Mouse (Mus musculus) cortical plate, adult 2 months (tissue): ENCODE results near the gene Prss23. TPM values are rescaled to one million over a fixed set of nuclear protein-coding genes. Genes with fewer than 3 reads are reported as not detected.

Experiments used
- H3K27ac ChIP-seq: fragments of 200-500 bp; 2 replicates; pipeline ENCODE4 v1.5.1; 2012; ENCODE audit warnings: low read length, control low read depth, inconsistent platforms; ENCODE audit not compliant: insufficient read depth
- H3K4me1 ChIP-seq: fragments of 200-500 bp; 2 replicates; pipeline ENCODE4 v1.6.1; 2011; ENCODE audit warnings: low read length; ENCODE audit not compliant: control insufficient read depth, insufficient read depth
- H3K4me3 ChIP-seq: fragments of 200-500 bp; 2 replicates; pipeline ENCODE4 v1.5.1; 2011; ENCODE audit warnings: mild to moderate bottlenecking, low read length, control low read depth; ENCODE audit not compliant: insufficient read depth
- CTCF ChIP-seq: fragments of 200-500 bp; IDR thresholded peaks from 2 replicates; pipeline ENCODE4 v1.5.1; 2011; ENCODE audit warnings: mild to moderate bottlenecking, control low read depth, low read length; ENCODE audit not compliant: insufficient read depth; ENCODE audit errors: extremely low read depth
- POLR2A ChIP-seq: fragments of 200-500 bp; IDR thresholded peaks from 2 replicates; pipeline ENCODE4 v1.6.1; 2011; ENCODE audit warnings: mild to moderate bottlenecking, low read length, control low read depth; ENCODE audit not compliant: insufficient read depth; ENCODE audit errors: extremely low read depth
- polyA plus RNA-seq: library from polyadenylated mRNA; depleted of rRNA; stranded (reverse); fragments of >200 nt; gene quantifications from 2 replicates; pipeline ENCODE4 v1.2.3, GENCODE M21; 2012; rRNA removed

Prss23 gene
- polyA plus RNA-seq, 1 experiment = 24.7 TPM

DNA sequence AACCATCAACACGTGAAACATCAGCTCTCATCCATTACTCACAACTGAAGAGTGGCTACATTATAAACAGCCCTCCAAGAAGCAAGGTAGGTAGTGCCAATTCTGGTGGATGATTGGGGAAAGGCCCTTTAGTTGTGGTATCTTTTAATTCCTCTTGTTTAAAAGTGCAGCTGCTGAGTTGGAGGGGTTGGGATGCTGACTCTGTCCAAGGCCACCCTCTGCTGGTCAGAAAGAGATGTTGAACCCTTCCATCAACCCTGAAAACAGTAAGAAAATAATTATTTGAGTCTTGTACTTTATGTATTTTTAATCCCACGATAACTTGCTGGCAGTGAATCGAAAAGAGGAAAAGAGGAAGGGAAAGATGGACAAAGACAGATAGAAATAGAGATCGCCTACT lies 53.5 kb downstream of the Prss23 start:
- H3K27ac ChIP-seq = no peak overlapping the region
- H3K4me3 ChIP-seq = no peak overlapping the region
- no peaks in the 10 kb centered on the region for H3K4me1 ChIP-seq
- TF ChIP-seq CTCF (peak; percentile 64), POLR2A (no peak)

GRCm38 (mm10) chr7:89463775-89464592 lies 63.0 kb downstream of the Prss23 start:
- TF ChIP-seq CTCF (no peak), POLR2A (no peak)
- Histone ChIP-seq H3K27ac (no peak overlapping the region), H3K4me1 (no peaks in the 10 kb centered on the region), H3K4me3 (no peak overlapping the region)

GRCm38 (mm10) chr7:89463246-89463645 lies 63.7 kb downstream of the Prss23 start:
- TF ChIP-seq POLR2A (no peak), CTCF (no peak)
- H3K4me3 ChIP-seq = no peak overlapping the region
- no peak overlapping the region for H3K27ac ChIP-seq
- H3K4me1 ChIP-seq = no peaks in the 10 kb centered on the region

DNA sequence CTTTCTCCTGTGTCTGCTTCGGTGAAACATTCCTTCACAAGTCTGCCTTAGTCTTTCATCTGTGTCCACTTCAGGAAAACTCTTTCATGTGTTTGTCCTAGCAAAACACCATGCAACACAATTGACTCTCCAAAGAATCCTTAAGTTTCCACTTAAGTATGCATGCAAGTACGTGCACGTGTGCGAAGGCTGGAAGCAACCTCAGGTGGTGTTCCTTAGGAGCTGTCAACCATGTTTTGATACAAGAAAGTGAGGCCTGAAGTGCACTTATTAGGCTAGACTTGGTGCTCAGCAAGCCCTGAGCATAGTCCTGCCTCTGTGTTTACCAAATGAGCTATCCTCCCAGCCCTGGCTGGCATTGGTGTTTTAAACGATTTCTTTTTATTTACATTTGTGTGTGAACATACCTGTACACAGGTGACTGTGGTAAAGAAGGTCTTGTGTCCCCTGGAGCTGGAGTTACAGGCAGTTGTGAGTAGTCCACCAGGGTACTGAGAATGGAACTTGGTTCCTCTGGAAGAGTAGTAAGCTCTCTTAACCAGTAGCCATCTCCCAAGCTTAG lies 64.3 kb downstream of the Prss23 start:
- H3K27ac ChIP-seq = no peak overlapping the region
- no peaks in the 10 kb centered on the region for H3K4me1 ChIP-seq
- TF ChIP-seq POLR2A = no peak
- no peak for TF ChIP-seq CTCF
- no peak overlapping the region for H3K4me3 ChIP-seq

DNA sequence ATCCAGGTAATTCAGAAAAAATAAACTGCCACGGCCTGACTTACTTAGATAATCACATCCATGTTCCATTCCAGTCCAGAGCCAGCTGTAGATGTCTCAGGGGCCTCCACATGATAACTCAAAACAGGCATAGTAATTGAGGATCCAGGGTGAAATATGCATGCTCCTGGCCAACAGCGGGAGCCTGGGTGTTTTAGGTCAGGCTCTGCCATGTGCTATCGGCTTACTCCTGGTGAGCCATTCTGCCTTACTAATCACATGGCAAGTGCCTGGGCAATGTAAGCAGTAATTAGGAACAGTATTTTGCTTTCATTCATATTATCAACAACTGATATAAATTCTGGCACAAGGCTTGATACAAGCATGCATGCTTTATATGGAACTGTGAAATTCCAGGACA lies 65.6 kb downstream of the Prss23 start:
- no peak for TF ChIP-seq POLR2A
- no peak for TF ChIP-seq CTCF
- no peak overlapping the region for H3K27ac ChIP-seq
- H3K4me3 ChIP-seq = no peak overlapping the region
- H3K4me1 ChIP-seq = no peaks in the 10 kb centered on the region

- no peaks in the 10 kb centered on the region for H3K4me1 ChIP-seq
- no peak overlapping the region for H3K27ac ChIP-seq
- TF ChIP-seq POLR2A (no peak), CTCF (no peak)
- no peak overlapping the region for H3K4me3 ChIP-seq
These were observed 66.1 kb downstream of the Prss23 start for GRCm38 (mm10) chr7:89460911-89461310.

DNA sequence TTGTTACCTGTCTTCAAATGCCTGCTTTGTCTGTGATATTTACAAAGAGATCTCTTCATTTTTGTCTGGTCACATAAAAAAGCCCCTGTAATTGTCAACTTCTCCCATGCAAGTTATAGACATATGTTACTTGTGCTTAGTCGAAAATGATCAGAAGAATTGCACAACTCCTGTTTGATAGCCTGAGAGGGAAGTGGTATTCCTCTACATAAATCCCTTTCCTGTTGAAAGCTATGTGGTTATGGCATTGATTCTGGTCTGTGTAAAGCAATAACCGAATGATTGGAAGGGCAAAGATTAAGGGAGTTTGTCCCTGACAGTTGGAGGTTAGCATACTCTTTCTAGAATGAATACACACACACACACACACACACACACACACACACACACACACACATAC lies 67.3 kb downstream of the Prss23 start:
- Histone ChIP-seq H3K27ac (no peak overlapping the region), H3K4me1 (no peaks in the 10 kb centered on the region), H3K4me3 (no peak overlapping the region)
- no peak for TF ChIP-seq POLR2A
- no peak for TF ChIP-seq CTCF

Other genes starting within 250 kb of the Prss23 start
- 30.9 and 31.7 TPM in 2 replicates for gene Tmem135, start 123.0 kb downstream of the Prss23 start, polyA plus RNA-seq
- 5.1 and 6.2 TPM in 2 replicates for gene Fzd4, start 122.8 kb downstream of the Prss23 start, polyA plus RNA-seq
- gene Me3, start 105.2 kb upstream of the Prss23 start, polyA plus RNA-seq = 77.0 and 80.0 TPM in 2 replicates